Mouse (Mus musculus) limb, embryonic 12.5 days (tissue): Measurements from ENCODE around the gene Slc16a6. TPM values are rescaled to one million over a fixed set of nuclear protein-coding genes. Genes with fewer than 3 reads are reported as not detected.

ENCODE experiments used
- ATAC-seq: fragments of 200-750 bp; cut with Nextera tagmentation; 2 replicates; pipeline ENCODE4 v1.8.0; 2017; ENCODE audit warnings: low read depth, moderate TSS enrichment; ENCODE audit not compliant: insufficient number of reproducible peaks, insufficient read depth, low FRiP score, low TSS enrichment
- H3K27ac ChIP-seq: fragments of 300-500 bp; sonication (generic); 2 replicates; pipeline ENCODE4 v1.5.1; 2016; ENCODE audit warnings: mild to moderate bottlenecking, moderate library complexity
- H3K27me3 ChIP-seq: fragments of 300-500 bp; sonication (generic); 2 replicates; pipeline ENCODE4 v1.6.1; 2016; ENCODE audit warnings: mild to moderate bottlenecking, moderate library complexity
- H3K36me3 ChIP-seq: fragments of 300-500 bp; sonication (generic); 2 replicates; pipeline ENCODE4 v1.6.1; 2016; ENCODE audit warnings: mild to moderate bottlenecking, moderate library complexity
- H3K4me1 ChIP-seq: fragments of 300-500 bp; sonication (generic); replicated peaks from 2 replicates; pipeline ENCODE4 v1.6.1; 2016
- H3K4me2 ChIP-seq: fragments of 300-500 bp; sonication (generic); 2 replicates; pipeline ENCODE4 v1.6.1; 2016; ENCODE audit warnings: mild to moderate bottlenecking, moderate library complexity
- H3K4me3 ChIP-seq: fragments of 300-500 bp; sonication (generic); replicated peaks from 2 replicates; pipeline ENCODE4 v1.5.1; 2016; ENCODE audit warnings: mild to moderate bottlenecking
- H3K9ac ChIP-seq: fragments of 300-500 bp; sonication (generic); replicated peaks from 2 replicates; pipeline ENCODE4 v1.6.1; 2016; ENCODE audit warnings: mild to moderate bottlenecking, moderate library complexity
- H3K9me3 ChIP-seq: fragments of 300-500 bp; sonication (generic); 2 replicates; pipeline ENCODE4 v1.6.1; 2016; ENCODE audit warnings: mild to moderate bottlenecking, moderate library complexity
- WGBS: fragments of 180-500 bp; shearing (Covaris S2); methylation state at CpG from one replicate; pipeline ENCODE4 v1.1.7; 2016; 5-methylcytosine and 5-hydroxymethylcytosine counted together
- polyA plus RNA-seq: library from polyadenylated mRNA; unstranded; fragments of >200 nt; fragmentation: Nextera tagmentation; extraction: Ambion mirVana; gene quantifications from 2 replicates; pipeline ENCODE4 v1.2.1, GENCODE M21; 2016

Slc16a6 gene
- polyA plus RNA-seq, 1 experiment from 2014 or later, result 3.6 TPM

GRCm38 (mm10) chr11:109480440-109480839 is 7.0 kb upstream of the Slc16a6 start:
- H3K27ac ChIP-seq, result no peak overlapping the region
- no peak overlapping the region for H3K4me3 ChIP-seq
- H3K27me3 ChIP-seq, result peaks cover 9% of the 10 kb centered on the region; the same call in 1 of the 2 replicates
- no peak overlapping the region for H3K4me2 ChIP-seq
- 80% methylated on average over 8 of the region's 8 CpGs for WGBS
- H3K9me3 ChIP-seq, result no peaks in the 10 kb centered on the region
- H3K4me1 ChIP-seq, result no peaks in the 10 kb centered on the region
- no peaks in the 10 kb centered on the region for H3K36me3 ChIP-seq
- no peak for ATAC-seq
- H3K9ac ChIP-seq, result no peak overlapping the region

DNA sequence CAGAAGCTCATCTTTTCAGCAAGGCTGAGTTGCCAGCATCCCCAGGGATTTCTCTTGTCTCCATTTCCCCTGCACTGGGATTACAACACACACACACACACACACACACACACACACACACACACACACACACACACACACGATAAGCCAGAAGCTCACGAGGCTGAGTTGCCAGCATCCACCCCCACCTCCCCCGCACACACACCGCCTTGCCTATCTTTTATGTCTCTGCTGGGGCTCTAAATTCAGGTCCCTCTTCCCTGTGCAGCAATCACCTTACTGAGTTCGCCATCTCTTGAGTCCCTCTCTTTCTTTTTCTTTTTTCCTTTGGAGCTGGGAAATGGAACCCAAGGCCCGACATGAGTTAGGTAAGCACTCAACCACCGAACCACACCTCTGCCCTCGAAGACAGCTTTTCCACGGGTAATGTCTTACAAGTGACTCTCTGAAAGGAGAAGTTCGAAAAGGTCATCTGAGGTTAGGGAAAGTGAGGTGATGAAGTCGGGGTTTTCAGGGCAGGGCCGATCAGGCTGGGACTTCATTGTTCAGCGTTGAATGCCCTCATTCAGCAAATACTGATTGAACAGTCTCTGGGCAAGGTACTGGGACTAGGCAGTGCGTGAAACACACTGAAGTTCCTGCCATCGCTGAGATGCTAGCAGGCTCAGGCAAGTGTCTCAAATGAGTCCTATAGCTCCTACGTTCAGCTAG is 6.3 kb upstream of the Slc16a6 start:
- Histone ChIP-seq H3K27ac (no peak overlapping the region), H3K4me1 (no peaks in the 10 kb centered on the region), H3K4me2 (no peak overlapping the region), H3K9ac (no peak overlapping the region), H3K9me3 (no peaks in the 10 kb centered on the region), H3K4me3 (no peak overlapping the region), H3K27me3 (peaks cover 10% of the 10 kb centered on the region; the same call in 1 of the 2 replicates), H3K36me3 (no peaks in the 10 kb centered on the region)
- WGBS, result 83% methylated on average over 16 of the region's 16 CpGs
- ATAC-seq, result no peak

DNA sequence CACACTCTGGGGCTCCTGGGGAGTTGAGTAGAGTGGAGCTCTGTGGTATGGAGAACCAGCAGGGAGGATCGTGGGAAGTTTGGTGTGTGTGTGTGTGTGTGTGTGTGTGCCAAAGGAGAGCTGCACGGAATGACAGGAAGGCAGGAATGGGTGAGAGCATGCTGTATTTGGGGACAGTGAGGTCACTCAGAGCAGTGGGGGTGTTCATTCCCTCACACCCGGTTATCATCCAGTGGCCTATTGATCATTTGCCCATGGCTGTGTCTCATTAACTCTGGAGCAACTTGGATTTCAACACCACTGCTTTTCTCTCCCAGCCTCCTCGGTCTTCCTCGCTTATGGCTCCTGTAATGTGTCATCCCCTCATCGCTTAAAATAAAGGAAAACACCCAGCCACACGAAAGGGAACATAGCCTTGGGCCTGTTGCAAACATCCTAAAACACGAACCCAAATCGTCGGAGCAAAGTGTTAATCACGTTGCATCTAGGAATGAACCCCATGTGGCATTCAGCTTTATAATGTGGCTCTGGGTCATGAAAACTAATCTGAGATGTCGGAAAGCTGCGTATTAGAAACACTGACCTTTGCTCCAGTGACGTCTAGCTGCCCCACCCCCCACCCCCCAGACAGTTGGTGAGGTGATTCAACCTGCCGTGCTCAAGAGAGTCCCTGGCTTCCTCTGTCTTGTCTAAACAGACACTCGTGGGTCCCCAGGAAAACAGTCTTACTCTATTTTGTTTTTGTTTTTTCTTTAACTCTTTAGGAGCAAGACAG is 4.4 kb upstream of the Slc16a6 start:
- Histone ChIP-seq H3K4me1 (no peaks in the 10 kb centered on the region), H3K27me3 (peaks cover 15% of the 10 kb centered on the region; the same call in 1 of the 2 replicates), H3K36me3 (no peaks in the 10 kb centered on the region), H3K4me2 (no peak overlapping the region), H3K4me3 (no peak overlapping the region), H3K27ac (no peak overlapping the region), H3K9ac (no peak overlapping the region), H3K9me3 (no peaks in the 10 kb centered on the region)
- no peak for ATAC-seq
- WGBS, result 36% methylated on average over 16 of the region's 16 CpGs

GRCm38 (mm10) chr11:109476653-109477052 is 3.3 kb upstream of the Slc16a6 start:
- 61% methylated on average over 6 of the region's 6 CpGs for WGBS
- no peak overlapping the region for H3K27ac ChIP-seq
- H3K4me1 ChIP-seq, result peaks cover 7% of the 10 kb centered on the region

GRCm38 (mm10) chr11:109476241-109476640 is 2.8 kb upstream of the Slc16a6 start:
- no peak overlapping the region for H3K27ac ChIP-seq
- H3K4me2 ChIP-seq, result no peak overlapping the region
- H3K4me1 ChIP-seq, result peaks cover 9% of the 10 kb centered on the region
- WGBS, result 59% methylated on average over 2 of the region's 2 CpGs
- H3K36me3 ChIP-seq, result no peaks in the 10 kb centered on the region
- no peak overlapping the region for H3K4me3 ChIP-seq
- peaks cover 26% of the 10 kb centered on the region for H3K27me3 ChIP-seq
- H3K9ac ChIP-seq, result no peak overlapping the region
- ATAC-seq, result no peak
- H3K9me3 ChIP-seq, result no peaks in the 10 kb centered on the region

More at GRCm38 (mm10) chr11:109476653-109477052, 3.3 kb upstream of the Slc16a6 start:
- H3K4me3 ChIP-seq, result no peak overlapping the region
- no peaks in the 10 kb centered on the region for H3K36me3 ChIP-seq
- ATAC-seq, result no peak
- no peak overlapping the region for H3K4me2 ChIP-seq
- H3K9ac ChIP-seq, result no peak overlapping the region
- peaks cover 23% of the 10 kb centered on the region for H3K27me3 ChIP-seq
- no peaks in the 10 kb centered on the region for H3K9me3 ChIP-seq

GRCm38 (mm10) chr11:109475717-109476116 is 2.3 kb upstream of the Slc16a6 start:
- no peak for ATAC-seq
- 70% methylated on average over 4 of the region's 4 CpGs for WGBS
- H3K27ac ChIP-seq, result no peak overlapping the region
- peaks cover 9% of the 10 kb centered on the region for H3K4me1 ChIP-seq
- no peak overlapping the region for H3K4me2 ChIP-seq
- H3K9ac ChIP-seq, result no peak overlapping the region
- peaks cover 30% of the 10 kb centered on the region for H3K27me3 ChIP-seq
- H3K36me3 ChIP-seq, result no peaks in the 10 kb centered on the region
- no peak overlapping the region for H3K4me3 ChIP-seq
- no peaks in the 10 kb centered on the region for H3K9me3 ChIP-seq

- H3K27ac ChIP-seq, result no peak overlapping the region
- peaks cover 34% of the 10 kb centered on the region for H3K27me3 ChIP-seq
- no peak for ATAC-seq
- H3K4me1 ChIP-seq, result peaks cover 9% of the 10 kb centered on the region
- no peak overlapping the region for H3K9ac ChIP-seq
- no peaks in the 10 kb centered on the region for H3K9me3 ChIP-seq
- no peak overlapping the region for H3K4me3 ChIP-seq
- no peak overlapping the region for H3K4me2 ChIP-seq
- no peaks in the 10 kb centered on the region for H3K36me3 ChIP-seq
- WGBS, result 79% methylated on average over 13 of the region's 13 CpGs
Measured at GRCm38 (mm10) chr11:109474836-109475235, 1.4 kb upstream of the Slc16a6 start.

DNA sequence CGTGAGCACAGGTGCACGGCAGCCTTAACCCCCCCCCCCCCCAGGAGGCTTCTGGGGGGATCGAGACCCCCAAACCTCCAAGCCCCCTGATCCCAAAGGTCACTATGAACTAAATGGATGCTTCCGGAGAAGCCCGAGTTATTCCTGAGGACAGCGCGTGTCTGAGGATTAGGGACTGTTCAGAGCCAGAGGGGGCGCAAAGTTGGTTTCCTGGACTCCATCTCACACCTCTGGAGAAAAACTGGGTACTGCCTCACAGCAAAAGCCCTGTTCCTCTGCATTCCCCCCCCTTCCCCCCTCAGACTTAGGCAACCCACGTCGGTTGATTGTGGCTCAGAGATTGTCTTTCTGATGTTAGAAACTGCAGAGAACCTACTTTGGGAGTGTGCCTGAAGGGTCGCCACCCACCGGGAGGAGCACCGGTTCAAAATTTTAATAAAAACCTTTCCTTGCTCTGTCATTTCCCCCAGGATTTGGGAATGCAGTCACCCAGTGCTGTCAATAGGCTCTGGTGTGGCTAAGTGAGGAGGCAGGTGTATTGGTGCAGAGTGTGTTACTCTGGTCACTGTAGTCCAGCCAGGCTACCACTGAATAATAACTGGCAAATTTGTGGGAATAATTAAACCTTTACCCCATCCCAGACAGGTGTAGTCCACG is 816 bp upstream of the Slc16a6 start:
- Histone ChIP-seq H3K4me3 (peak overlapping the region; percentile 71), H3K27ac (0 out of 2 replicates have a peak overlapping the region, but pooled peaks have one; percentile 74), H3K36me3 (no peaks in the 10 kb centered on the region), H3K4me1 (peaks cover 9% of the 10 kb centered on the region), H3K9me3 (no peaks in the 10 kb centered on the region), H3K4me2 (peak overlapping the region; percentile 95), H3K27me3 (peaks cover 34% of the 10 kb centered on the region), H3K9ac (peak overlapping the region; percentile 88)
- WGBS, result 7% methylated on average over 14 of the region's 14 CpGs
- ATAC-seq, result no peak

DNA sequence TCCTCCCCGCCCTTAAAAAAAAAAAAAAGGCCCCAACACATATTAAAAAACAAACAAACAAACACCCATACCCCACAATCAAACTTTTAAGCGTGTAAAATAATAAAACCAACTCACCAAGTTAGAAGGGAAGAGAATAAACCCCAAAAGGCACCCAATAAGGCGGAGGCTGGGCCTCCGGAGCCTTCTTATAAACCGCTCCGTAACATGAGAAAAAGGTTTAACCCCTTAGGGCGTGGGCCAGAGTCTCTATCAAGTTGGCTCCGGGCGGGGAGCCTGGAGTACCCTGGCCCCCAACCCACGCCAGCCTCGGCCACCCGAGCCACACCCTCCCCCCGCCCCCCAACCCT is 602 bp downstream of the Slc16a6 start:
- 0% methylated on average over 13 of the region's 13 CpGs for WGBS
- peak overlapping the region; percentile 88 for H3K9ac ChIP-seq
- H3K36me3 ChIP-seq, result no peaks in the 10 kb centered on the region
- H3K4me3 ChIP-seq, result peak overlapping the region; percentile 71
- no peaks in the 10 kb centered on the region for H3K9me3 ChIP-seq
- H3K27ac ChIP-seq, result peak overlapping the region; percentile 74
- peak; percentile 55 for ATAC-seq
- peak overlapping the region; percentile 95 for H3K4me2 ChIP-seq
- peaks cover 9% of the 10 kb centered on the region for H3K4me1 ChIP-seq
- peaks cover 34% of the 10 kb centered on the region for H3K27me3 ChIP-seq

- Histone ChIP-seq H3K4me3 (peak overlapping the region; percentile 71), H3K27me3 (peaks cover 34% of the 10 kb centered on the region), H3K9ac (peak overlapping the region; percentile 88), H3K9me3 (no peaks in the 10 kb centered on the region), H3K4me1 (peaks cover 9% of the 10 kb centered on the region), H3K36me3 (no peaks in the 10 kb centered on the region), H3K27ac (no peak overlapping the region), H3K4me2 (peak overlapping the region; percentile 95)
- WGBS, result under 1% methylated on average over 33 of the region's 33 CpGs
- ATAC-seq, result no peak
Measured at GRCm38 (mm10) chr11:109472171-109472691, 1.2 kb downstream of the Slc16a6 start.
